Mouse (Mus musculus): ENCODE measurements around the gene Cacnb2. TPM values are rescaled to one million over a fixed set of nuclear protein-coding genes. Genes with fewer than 3 reads are reported as not detected.

Cacnb2 gene
- polyA plus RNA-seq, 1 experiment from 2014 or later: 1.5 TPM

DNA sequence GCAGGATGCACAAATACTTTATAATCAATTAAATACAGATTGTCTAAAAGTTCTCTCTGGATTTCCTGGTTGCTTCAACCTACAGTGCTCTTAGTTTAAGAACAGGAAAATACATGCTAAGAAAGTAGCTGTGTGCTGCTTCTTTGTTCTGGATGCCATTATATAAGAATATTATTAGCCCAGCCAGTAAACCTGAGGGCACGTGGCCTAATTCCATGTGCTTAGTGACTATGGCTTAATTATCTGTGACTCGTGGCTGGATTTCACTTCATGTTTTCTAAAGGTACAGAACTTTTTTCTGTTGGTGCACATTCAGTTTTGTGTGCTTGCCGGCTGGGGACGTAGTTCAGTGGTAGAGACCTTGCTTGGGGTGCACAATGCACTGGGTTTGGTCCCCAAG is 222.3 kb downstream of the Cacnb2 start:
- TF ChIP-seq CTCF (IDR thresholded peaks at IDR 0.05; ENCODE audit: low read depth) (no peak), EP300 (optimal IDR thresholded peaks at IDR 0.05) (no peak)
- WGBS: 71% methylated on average over 4 of the region's 4 CpGs
- no peaks in the 10 kb centered on the region for H3K36me3 ChIP-seq (ENCODE audit: control insufficient read depth, insufficient read depth, low read length)
- H3K27me3 ChIP-seq (ENCODE audit: control insufficient read depth, insufficient read depth, low read length): no peaks in the 10 kb centered on the region
- H3K4me1 ChIP-seq (replicated peaks; ENCODE audit: control insufficient read depth, insufficient read depth): no peaks in the 10 kb centered on the region
- no peak overlapping the region for H3K9ac ChIP-seq (ENCODE audit: low read length)
- no peak for ATAC-seq (ENCODE audit: low FRiP score, low TSS enrichment)
- H3K9me3 ChIP-seq (ENCODE audit: control insufficient read depth, low read length): no peaks in the 10 kb centered on the region
- H3K4me3 ChIP-seq (ENCODE audit: low read depth, low read length): no peak overlapping the region
- no peak for DNase-seq (ENCODE audit: low spot score)
- no peak overlapping the region for H3K4me2 ChIP-seq (replicated peaks; ENCODE audit: low read depth)
- no peak overlapping the region for H3K27ac ChIP-seq (replicated peaks)

DNA sequence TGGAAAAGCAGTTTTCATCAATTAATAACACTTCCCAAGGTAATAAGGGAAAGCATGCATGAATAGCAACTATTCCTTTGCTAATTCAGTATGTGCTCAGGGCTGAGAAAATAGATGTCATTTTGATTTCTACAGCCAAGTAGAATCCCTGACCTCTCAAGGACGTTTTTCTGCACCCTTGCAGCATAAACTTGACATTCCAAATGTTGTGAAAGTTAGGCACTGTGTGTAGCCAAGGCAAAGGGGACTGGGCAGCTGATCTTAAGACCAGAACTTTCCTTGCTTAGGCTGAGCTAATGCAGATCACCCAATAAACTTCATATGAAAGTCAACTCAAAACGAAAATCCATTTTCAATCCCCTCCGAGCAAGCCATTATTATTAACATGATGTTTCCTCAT is 226.6 kb downstream of the Cacnb2 start:
- 52% methylated on average over 3 of the region's 3 CpGs for WGBS
- DNase-seq (ENCODE audit: low spot score): no peak
- Histone ChIP-seq H3K4me1 (replicated peaks; ENCODE audit: control insufficient read depth, insufficient read depth) (no peaks in the 10 kb centered on the region), H3K27me3 (ENCODE audit: control insufficient read depth, insufficient read depth, low read length) (no peaks in the 10 kb centered on the region), H3K9ac (ENCODE audit: low read length) (no peak overlapping the region), H3K4me3 (ENCODE audit: low read depth, low read length) (no peak overlapping the region), H3K36me3 (ENCODE audit: control insufficient read depth, insufficient read depth, low read length) (no peaks in the 10 kb centered on the region), H3K27ac (replicated peaks) (no peak overlapping the region), H3K4me2 (replicated peaks; ENCODE audit: low read depth) (no peak overlapping the region), H3K9me3 (ENCODE audit: control insufficient read depth, low read length) (no peaks in the 10 kb centered on the region)
- no peak for ATAC-seq (ENCODE audit: low FRiP score, low TSS enrichment)
- TF ChIP-seq EP300 (optimal IDR thresholded peaks at IDR 0.05) (no peak), CTCF (IDR thresholded peaks at IDR 0.05; ENCODE audit: low read depth) (no peak)

GRCm38 (mm10) chr2:14831308-14831707 is 228.4 kb downstream of the Cacnb2 start:
- Histone ChIP-seq H3K4me3 (ENCODE audit: low read depth, low read length) (no peak overlapping the region), H3K27ac (replicated peaks) (no peak overlapping the region), H3K4me1 (replicated peaks; ENCODE audit: control insufficient read depth, insufficient read depth) (no peaks in the 10 kb centered on the region), H3K9ac (ENCODE audit: low read length) (no peak overlapping the region), H3K4me2 (replicated peaks; ENCODE audit: low read depth) (no peak overlapping the region), H3K27me3 (ENCODE audit: control insufficient read depth, insufficient read depth, low read length) (no peaks in the 10 kb centered on the region), H3K36me3 (ENCODE audit: control insufficient read depth, insufficient read depth, low read length) (no peaks in the 10 kb centered on the region), H3K9me3 (ENCODE audit: control insufficient read depth, low read length) (no peaks in the 10 kb centered on the region)
- TF ChIP-seq CTCF (IDR thresholded peaks at IDR 0.05; ENCODE audit: low read depth) (no peak), EP300 (optimal IDR thresholded peaks at IDR 0.05) (no peak)
- ATAC-seq (ENCODE audit: low FRiP score, low TSS enrichment) (no peak), DNase-seq (ENCODE audit: low spot score) (no peak)
- WGBS: 76% methylated on average over 2 of the region's 2 CpGs

- H3K27ac ChIP-seq (replicated peaks): no peak overlapping the region
- no peak overlapping the region for H3K9ac ChIP-seq (ENCODE audit: low read length)
- WGBS: 71% methylated on average over 5 of the region's 5 CpGs
- H3K27me3 ChIP-seq (ENCODE audit: control insufficient read depth, insufficient read depth, low read length): no peaks in the 10 kb centered on the region
- DNase-seq (ENCODE audit: low spot score) (no peak), ATAC-seq (ENCODE audit: low FRiP score, low TSS enrichment) (no peak)
- no peaks in the 10 kb centered on the region for H3K36me3 ChIP-seq (ENCODE audit: control insufficient read depth, insufficient read depth, low read length)
- no peaks in the 10 kb centered on the region for H3K9me3 ChIP-seq (ENCODE audit: control insufficient read depth, low read length)
- H3K4me3 ChIP-seq (ENCODE audit: low read depth, low read length): no peak overlapping the region
- no peaks in the 10 kb centered on the region for H3K4me1 ChIP-seq (replicated peaks; ENCODE audit: control insufficient read depth, insufficient read depth)
- TF ChIP-seq EP300 (optimal IDR thresholded peaks at IDR 0.05) (no peak), CTCF (IDR thresholded peaks at IDR 0.05; ENCODE audit: low read depth) (no peak)
- H3K4me2 ChIP-seq (replicated peaks; ENCODE audit: low read depth): no peak overlapping the region
These were observed 231.9 kb downstream of the Cacnb2 start for GRCm38 (mm10) chr2:14834700-14835317.

DNA sequence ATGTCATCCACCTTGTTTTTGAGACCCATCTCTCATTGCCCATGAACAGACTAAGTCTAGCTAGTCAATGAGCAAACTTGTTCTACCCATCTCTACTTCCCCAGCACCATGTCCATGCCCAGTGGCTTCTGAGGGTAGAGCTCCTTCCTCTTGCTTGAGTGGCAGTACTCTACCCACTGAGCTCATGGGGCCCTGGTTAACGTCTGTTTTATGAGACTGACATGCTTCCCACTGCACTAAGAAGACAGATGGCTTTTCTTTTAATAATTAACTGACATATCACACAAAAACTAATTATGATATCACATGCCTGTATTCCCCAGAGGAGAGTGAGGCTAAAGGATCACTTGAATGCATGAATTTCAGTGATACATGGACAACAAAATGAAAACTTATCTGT is 238.4 kb downstream of the Cacnb2 start:
- TF ChIP-seq CTCF (IDR thresholded peaks at IDR 0.05; ENCODE audit: low read depth) (no peak), EP300 (optimal IDR thresholded peaks at IDR 0.05) (no peak)
- 35% methylated on average over 1 of the region's 1 CpGs for WGBS
- Histone ChIP-seq H3K9ac (ENCODE audit: low read length) (no peak overlapping the region), H3K4me2 (replicated peaks; ENCODE audit: low read depth) (no peak overlapping the region), H3K36me3 (ENCODE audit: control insufficient read depth, insufficient read depth, low read length) (no peaks in the 10 kb centered on the region), H3K4me1 (replicated peaks; ENCODE audit: control insufficient read depth, insufficient read depth) (no peaks in the 10 kb centered on the region), H3K27ac (replicated peaks) (no peak overlapping the region), H3K4me3 (ENCODE audit: low read depth, low read length) (no peak overlapping the region), H3K9me3 (ENCODE audit: control insufficient read depth, low read length) (no peaks in the 10 kb centered on the region), H3K27me3 (ENCODE audit: control insufficient read depth, insufficient read depth, low read length) (no peaks in the 10 kb centered on the region)
- ATAC-seq (ENCODE audit: low FRiP score, low TSS enrichment) (no peak), DNase-seq (ENCODE audit: low spot score) (no peak)

- Histone ChIP-seq H3K4me1 (replicated peaks; ENCODE audit: control insufficient read depth, insufficient read depth) (no peaks in the 10 kb centered on the region), H3K27me3 (ENCODE audit: control insufficient read depth, insufficient read depth, low read length) (no peaks in the 10 kb centered on the region), H3K9me3 (ENCODE audit: control insufficient read depth, low read length) (no peaks in the 10 kb centered on the region), H3K36me3 (ENCODE audit: control insufficient read depth, insufficient read depth, low read length) (no peaks in the 10 kb centered on the region), H3K4me3 (ENCODE audit: low read depth, low read length) (no peak overlapping the region), H3K27ac (replicated peaks) (no peak overlapping the region), H3K9ac (ENCODE audit: low read length) (no peak overlapping the region), H3K4me2 (replicated peaks; ENCODE audit: low read depth) (no peak overlapping the region)
- no peak for DNase-seq (ENCODE audit: low spot score)
- ATAC-seq (ENCODE audit: low FRiP score, low TSS enrichment): no peak
- no peak for TF ChIP-seq CTCF (IDR thresholded peaks at IDR 0.05; ENCODE audit: low read depth)
- TF ChIP-seq EP300 (optimal IDR thresholded peaks at IDR 0.05): no peak
- 56% methylated on average over 1 of the region's 1 CpGs for WGBS
These were observed 243.8 kb downstream of the Cacnb2 start for GRCm38 (mm10) chr2:14846727-14847126.

Data from stomach, postnatal 0 days (tissue).